Mouse (Mus musculus) retina, postnatal 1 day (tissue): Measurements from ENCODE around the gene Get4.

Source experiments
- DNase-seq: peaks from one replicate; pipeline ENCODE4 v3.0.0-alpha.2; 2012

The Get4 gene

GRCm38 (mm10) chr5:139285383-139286067 lies 33.4 kb downstream of the Get4 start:
- no peak for DNase-seq

- no peak for DNase-seq
These were observed 34.2 kb downstream of the Get4 start for GRCm38 (mm10) chr5:139286142-139286941.

GRCm38 (mm10) chr5:139287099-139287498 lies 35.0 kb downstream of the Get4 start:
- DNase-seq, result no peak

- DNase-seq, result no peak
These were observed 35.7 kb downstream of the Get4 start for GRCm38 (mm10) chr5:139287787-139288186.

- DNase-seq, result no peak
These were observed 36.5 kb downstream of the Get4 start for GRCm38 (mm10) chr5:139288591-139288990.

GRCm38 (mm10) chr5:139290467-139291259 lies 38.5 kb downstream of the Get4 start:
- DNase-seq, result no peak

GRCm38 (mm10) chr5:139291811-139292560 lies 39.9 kb downstream of the Get4 start:
- DNase-seq, result peak; percentile 38

- no peak for DNase-seq
These were observed 42.0 kb downstream of the Get4 start for GRCm38 (mm10) chr5:139294089-139294488.

- no peak for DNase-seq
These were observed 45.0 kb downstream of the Get4 start for GRCm38 (mm10) chr5:139297092-139297491.

GRCm38 (mm10) chr5:139297745-139298144 lies 45.6 kb downstream of the Get4 start:
- no peak for DNase-seq

- DNase-seq, result no peak
These were observed 50.0 kb downstream of the Get4 start for GRCm38 (mm10) chr5:139302101-139302500.

GRCm38 (mm10) chr5:139303646-139304061 lies 51.5 kb downstream of the Get4 start:
- DNase-seq, result no peak

GRCm38 (mm10) chr5:139309946-139310345 lies 57.8 kb downstream of the Get4 start:
- DNase-seq, result no peak

GRCm38 (mm10) chr5:139310477-139310876 lies 58.4 kb downstream of the Get4 start:
- no peak for DNase-seq

- DNase-seq, result no peak
These were observed 59.7 kb downstream of the Get4 start for GRCm38 (mm10) chr5:139311822-139312221.

- DNase-seq, result no peak
These were observed 61.4 kb downstream of the Get4 start for GRCm38 (mm10) chr5:139313536-139313935.

- no peak for DNase-seq
These were observed 63.0 kb downstream of the Get4 start for GRCm38 (mm10) chr5:139314941-139315642.

GRCm38 (mm10) chr5:139316982-139317675 lies 65.0 kb downstream of the Get4 start:
- no peak for DNase-seq

GRCm38 (mm10) chr5:139317751-139318504 lies 65.8 kb downstream of the Get4 start:
- no peak for DNase-seq
